Comparison of ENCODE assay signal across 8 mouse cellular contexts in the genomic region with DNA sequence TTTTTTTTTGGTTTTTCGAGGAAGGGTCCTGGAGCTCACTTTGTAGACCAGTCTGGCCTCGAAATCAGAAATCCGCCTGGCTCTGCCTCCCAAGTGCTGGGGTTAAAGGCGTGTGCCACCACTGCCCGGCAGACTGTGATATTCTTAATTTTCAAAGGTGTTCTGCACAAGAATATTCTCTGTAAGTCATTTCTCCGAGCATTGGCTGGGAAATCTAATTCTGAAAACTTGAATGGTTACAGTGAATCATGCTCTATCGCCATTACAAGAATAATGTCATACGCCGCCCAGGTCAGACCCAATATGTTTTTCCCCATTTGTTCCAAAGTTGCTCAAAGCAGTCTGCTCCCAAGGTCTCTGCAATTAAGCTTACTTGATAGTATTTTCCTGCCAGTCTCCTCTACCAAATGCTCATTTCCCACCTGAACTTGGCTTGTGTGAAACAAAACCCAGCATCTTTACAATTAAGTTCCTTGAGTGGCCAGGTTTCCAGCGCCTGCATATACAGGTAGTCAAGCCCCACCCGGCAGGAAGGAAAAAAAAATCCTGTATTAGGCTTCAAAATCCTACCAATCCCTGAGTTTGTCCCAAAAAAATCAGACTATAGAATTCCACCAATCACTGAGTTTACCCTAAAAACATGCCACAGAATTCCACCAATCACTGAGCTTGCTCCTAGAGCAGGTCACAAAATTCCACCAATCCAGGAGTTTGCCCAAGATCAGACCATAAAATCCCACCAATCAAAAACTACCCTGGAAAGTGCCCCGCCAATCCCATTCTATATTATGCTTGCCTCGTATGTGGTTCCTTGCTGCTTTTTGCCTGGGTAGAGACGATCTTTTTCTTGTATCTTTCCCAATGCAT. TPM values are rescaled to one million over a fixed set of nuclear protein-coding genes. Genes with fewer than 3 reads are reported as not detected.
A peak's percentile ranks its signal among the peaks of the same experiment; 100 is the strongest.
DNase-seq lines count a peak whose midpoint lies in the region; ATAC-seq and TF ChIP-seq lines count a peak whose summit lies in the region.

A gene (minus strand): TSS at position 51 of the 867 bp plus-strand sequence.

- TF ChIP-seq POLR2A in testis, adult 2 months (IDR thresholded peaks at IDR 0.05; ENCODE audit: control insufficient read depth, low read depth, low read length) = no peak
- TF ChIP-seq POLR2A in limb, embryonic 14.5 days (IDR thresholded peaks at IDR 0.05; ENCODE audit: borderline replicate concordance, extremely low read depth, insufficient read depth, insufficient read length) = no peak

- H3K9me3 ChIP-seq in limb, embryonic 14.5 days (ENCODE audit: control insufficient read depth, low read length) = no peaks in the 10 kb centered on the region
- no peaks in the 10 kb centered on the region for H3K9me3 ChIP-seq in stomach, embryonic 14.5 days (ENCODE audit: control insufficient read depth, low read depth, low read length)

- ATAC-seq in limb, embryonic 14.5 days (ENCODE audit: low FRiP score, low read depth) = no peak
- no peak for ATAC-seq in stomach, embryonic 14.5 days (ENCODE audit: insufficient number of reproducible peaks, insufficient read depth, low FRiP score, low read depth)

- peak within 1 kb of the TSS; percentile 93 for H3K4me3 ChIP-seq in testis, adult 2 months (ENCODE audit: control insufficient read depth, low read depth, low read length)
- peak within 1 kb of the TSS; percentile 83 for H3K4me3 ChIP-seq in limb, embryonic 14.5 days (replicated peaks; ENCODE audit: low read length)
- peak within 1 kb of the TSS; percentile 88 for H3K4me3 ChIP-seq in stomach, embryonic 14.5 days (ENCODE audit: low read depth, low read length)

- DNase-seq in cerebellum, adult 11-12 months = peak; percentile 49
- no peak for DNase-seq in cerebellum, postnatal 10 days
- DNase-seq in testis, postnatal 10 days (ENCODE audit: low spot score) = no peak
- DNase-seq in heart, postnatal 14 days = no peak
- DNase-seq in limb, embryonic 14.5 days (ENCODE audit: low spot score) = no peak
- DNase-seq in frontal cortex, postnatal 14 days (ENCODE audit: low spot score in 2 of 2) = no peak

- H3K27ac ChIP-seq in testis, adult 2 months (ENCODE audit: control insufficient read depth, insufficient read depth, low read depth, low read length) = peak within 1 kb of the TSS; percentile 98
- H3K27ac ChIP-seq in limb, embryonic 14.5 days (replicated peaks; ENCODE audit: low read depth, low read length) = peak within 1 kb of the TSS; percentile 75
- H3K27ac ChIP-seq in stomach, embryonic 14.5 days (ENCODE audit: low read length) = peak within 1 kb of the TSS; percentile 63; the same call in 1 of the 2 replicates

- 77% methylated on average over 14 of the region's 14 CpGs for WGBS in limb, embryonic 14.5 days
- WGBS in stomach, embryonic 14.5 days = 76% methylated on average over 14 of the region's 14 CpGs

- H3K9ac ChIP-seq in limb, embryonic 14.5 days (ENCODE audit: low read depth, low read length, severe bottlenecking) = peak within 1 kb of the TSS; percentile 75
- H3K9ac ChIP-seq in stomach, embryonic 14.5 days (replicated peaks; ENCODE audit: low read depth, low read length) = peak within 1 kb of the TSS; percentile 83

- peaks cover 13% of the 10 kb centered on the region for H3K4me1 ChIP-seq in testis, adult 2 months (ENCODE audit: control insufficient read depth, insufficient read depth, low read length)
- peaks cover 5% of the 10 kb centered on the region for H3K4me1 ChIP-seq in limb, embryonic 14.5 days (ENCODE audit: control insufficient read depth, insufficient read depth, low read length)
- H3K4me1 ChIP-seq in stomach, embryonic 14.5 days (ENCODE audit: control insufficient read depth, insufficient read depth, low read length) = peaks cover 4% of the 10 kb centered on the region

- peak within 1 kb of the TSS; percentile 83 for H3K4me2 ChIP-seq in limb, embryonic 14.5 days (replicated peaks; ENCODE audit: low read depth, low read length, severe bottlenecking)
- H3K4me2 ChIP-seq in stomach, embryonic 14.5 days (replicated peaks; ENCODE audit: low read depth, low read length) = peak within 1 kb of the TSS; percentile 85

- H3K36me3 ChIP-seq in testis, adult 2 months (ENCODE audit: control insufficient read depth, insufficient read depth, low read length) = no peaks in the 10 kb centered on the region
- peaks cover 12% of the 10 kb centered on the region for H3K36me3 ChIP-seq in limb, embryonic 14.5 days (ENCODE audit: control insufficient read depth, insufficient read depth, low read length)
- peaks cover 5% of the 10 kb centered on the region; the same call in 1 of the 2 replicates for H3K36me3 ChIP-seq in stomach, embryonic 14.5 days (ENCODE audit: control insufficient read depth, insufficient read depth, low read length)

- no peak for TF ChIP-seq CTCF in testis, adult 2 months (IDR thresholded peaks at IDR 0.05; ENCODE audit: control insufficient read depth, insufficient read depth, insufficient replicate concordance, low read depth, low read length)

- H3K27me3 ChIP-seq in testis, adult 2 months (ENCODE audit: control insufficient read depth, insufficient read depth, low read length) = no peaks in the 10 kb centered on the region
- H3K27me3 ChIP-seq in limb, embryonic 14.5 days (ENCODE audit: control insufficient read depth, insufficient read depth, low read length) = no peaks in the 10 kb centered on the region
- H3K27me3 ChIP-seq in stomach, embryonic 14.5 days (ENCODE audit: control insufficient read depth, insufficient read depth, low read length) = no peaks in the 10 kb centered on the region

- intact Hi-C loops in heart, postnatal 14 days (cut with DNase I) = no loop called here

RNA-seq across cellular contexts. Expression of the gene that starts here (rescaled TPM):
- polyA plus RNA-seq in testis, adult 2 months (2012; rRNA removed) = 10.9 TPM in 2 replicates
- total RNA-seq in heart, postnatal 14 days (2021) = 10 to 100 TPM; 11.4 to 11.9 TPM
- 54.3 and 57.3 TPM in 2 replicates for polyA plus RNA-seq in limb, embryonic 14.5 days (2012; rRNA removed)
- 24.8 and 25.4 TPM in 2 replicates for polyA plus RNA-seq in limb, embryonic 14.5 days (2014; fragmentation: Nextera tagmentation; extraction: Ambion mirVana)
- polyA plus RNA-seq in stomach, embryonic 14.5 days (2014; fragmentation: Nextera tagmentation; extraction: Ambion mirVana) = 27.0 and 30.7 TPM in 2 replicates
